In genomic region chr11:22971835-22972709, GRCm38 (mm10) we compare ENCODE assay signal across 8 mouse cellular contexts. TPM values are rescaled to one million over a fixed set of nuclear protein-coding genes. Genes with fewer than 3 reads are reported as not detected.
DNase-seq lines count a peak whose midpoint lies in the region; ATAC-seq and TF ChIP-seq lines count a peak whose summit lies in the region.

TSS of gene Zrsr1 (plus strand) at chr11:22972005.

- peak within 1 kb of the TSS; percentile 60 for H3K4me3 ChIP-seq in embryonic facial prominence, embryonic 13.5 days
- peak within 1 kb of the TSS; percentile 58 for H3K4me3 ChIP-seq in midbrain, postnatal 0 days (ENCODE audit: low read depth, low read length)

- peak within 1 kb of the TSS; percentile 68 for H3K4me2 ChIP-seq in embryonic facial prominence, embryonic 13.5 days
- peak within 1 kb of the TSS; percentile 54 for H3K4me2 ChIP-seq in midbrain, postnatal 0 days (ENCODE audit: low read depth, low read length, poor library complexity, severe bottlenecking)

- H3K27ac ChIP-seq in embryonic facial prominence, embryonic 13.5 days = peak within 1 kb of the TSS; percentile 78
- peak within 1 kb of the TSS; percentile 90 for H3K27ac ChIP-seq in midbrain, postnatal 0 days (ENCODE audit: low read depth, low read length)

- peaks cover 55% of the 10 kb centered on the region for H3K36me3 ChIP-seq in embryonic facial prominence, embryonic 13.5 days
- no peaks in the 10 kb centered on the region for H3K36me3 ChIP-seq in midbrain, postnatal 0 days (ENCODE audit: insufficient read depth, low read length)

- peaks cover 37% of the 10 kb centered on the region for H3K9me3 ChIP-seq in embryonic facial prominence, embryonic 13.5 days
- H3K9me3 ChIP-seq in midbrain, postnatal 0 days (ENCODE audit: low read length) = 0 out of 2 replicates have a peak, but pooled peaks cover 7% of the 10 kb centered on the region

- peak within 1 kb of the TSS; percentile 74 for H3K9ac ChIP-seq in embryonic facial prominence, embryonic 13.5 days
- H3K9ac ChIP-seq in midbrain, postnatal 0 days (replicated peaks; ENCODE audit: low read length, poor library complexity, severe bottlenecking) = peak within 1 kb of the TSS; percentile 79

- WGBS in embryonic facial prominence, embryonic 13.5 days = 50% methylated on average over 56 of the region's 56 CpGs
- 51% methylated on average over 56 of the region's 56 CpGs for WGBS in midbrain, postnatal 0 days

- no peaks in the 10 kb centered on the region for H3K27me3 ChIP-seq in embryonic facial prominence, embryonic 13.5 days
- H3K27me3 ChIP-seq in midbrain, postnatal 0 days (ENCODE audit: insufficient read depth, low read length) = no peaks in the 10 kb centered on the region

- TF ChIP-seq CTCF in midbrain, postnatal 0 days (IDR thresholded peaks at IDR 0.05) = peak; percentile 33; the same call in 1 of the 2 replicates

- peak; percentile 69 to 70 for DNase-seq in B cell, adult 2 months
- peak; percentile 73 to 80 for DNase-seq in adrenal gland, postnatal 36 days
- DNase-seq in heart, adult 8-10 months (ENCODE audit: low spot score) = peak; percentile 73
- peak; percentile 80 to 83 for DNase-seq in kidney, adult 8-10 months
- peak; percentile 87 for DNase-seq in liver
- peak; percentile 84 for DNase-seq in midbrain, postnatal 0 days (ENCODE audit: low spot score)
- peak; percentile 72 to 77 for DNase-seq in spleen, postnatal 36 days (ENCODE audit: low spot score in 2 of 2)

- peak; percentile 83 for ATAC-seq in embryonic facial prominence, embryonic 13.5 days (ENCODE audit: insufficient number of reproducible peaks, insufficient read depth, low FRiP score, low TSS enrichment, low read depth)
- ATAC-seq in midbrain, postnatal 0 days (ENCODE audit: low FRiP score) = peak; percentile 85

- H3K4me1 ChIP-seq in embryonic facial prominence, embryonic 13.5 days = peaks cover 17% of the 10 kb centered on the region
- H3K4me1 ChIP-seq in midbrain, postnatal 0 days (ENCODE audit: insufficient read depth, low read length) = no peaks in the 10 kb centered on the region

RNA-seq across cellular contexts. Expression of gene Zrsr1, which starts in this region (rescaled TPM):
- 10 to 100 TPM; 38.9 to 41.9 TPM for total RNA-seq in adrenal gland, postnatal 36 days (2021)
- 4.0 and 4.8 TPM in 2 replicates for polyA plus RNA-seq in embryonic facial prominence, embryonic 13.5 days (2015; fragmentation: Nextera tagmentation; extraction: Ambion mirVana)
- total RNA-seq in heart, adult 8-10 months (2022) = 10 to 100 TPM; 19.1 to 29.4 (median 20.6) TPM
- 21.2 and 23.6 TPM in 2 replicates for total RNA-seq in midbrain, postnatal 0 days (2014; rRNA removed)
- polyA plus RNA-seq in midbrain, postnatal 0 days (2015; fragmentation: Nextera tagmentation; extraction: Ambion mirVana) = 7.1 and 8.4 TPM in 2 replicates

Comparison
In these comparisons a context has a peak if more than half of its experiments do, and no peak if none do; other contexts are left out.
1. Peak in every context shown above with its lines: DNase-seq, ATAC-seq, H3K4me3 ChIP-seq and H3K27ac ChIP-seq.